Mouse (Mus musculus): ENCODE data around the gene Ccdc69.

The Ccdc69 gene

GRCm38 (mm10) chr11:55008230-55008629, 69.7 kb downstream of the Ccdc69 start:
- no peak for DNase-seq (ENCODE audit: low read depth)

- DNase-seq (ENCODE audit: low read depth), result no peak
These were observed 72.2 kb downstream of the Ccdc69 start for GRCm38 (mm10) chr11:55005684-55006083.

DNA sequence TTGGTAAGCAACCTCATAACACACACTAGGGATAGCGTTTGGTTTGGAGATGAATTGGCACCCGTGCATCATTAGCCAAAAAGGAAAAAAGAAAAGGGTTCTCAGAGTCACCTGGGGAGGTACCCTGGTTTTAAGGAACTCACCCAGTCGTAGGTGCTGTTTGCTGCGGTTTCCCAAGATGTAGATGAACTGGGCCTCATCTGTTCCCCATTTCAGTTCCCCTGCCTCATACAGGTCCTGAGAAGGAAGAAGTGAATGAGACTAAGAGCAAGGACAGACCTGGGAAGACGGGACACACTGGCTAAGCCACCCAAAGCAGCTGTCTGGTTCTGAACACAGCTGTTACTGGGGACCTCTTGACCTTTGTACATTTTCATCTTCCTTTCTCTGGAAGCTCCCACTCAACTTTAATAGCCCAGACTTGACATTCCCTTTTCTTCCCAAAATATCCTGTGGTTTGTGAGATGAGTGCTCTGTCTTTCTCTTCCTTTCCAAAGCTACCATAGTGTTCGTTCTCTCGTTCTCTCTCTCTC, 72.9 kb downstream of the Ccdc69 start:
- DNase-seq (ENCODE audit: low read depth), result no peak

All from induced T-regulatory cell, adult 2 months (primary cell).